Mouse (Mus musculus): ENCODE results near the gene Gal3st2b. TPM values are rescaled to one million over a fixed set of nuclear protein-coding genes. Genes with fewer than 3 reads are reported as not detected.

Gene Gal3st2b
- not detected for polyA plus RNA-seq (2014; fragmentation: Illumina TruSeq; extraction: RNeasy Lipid Tissue Mini Kit (QIAGEN cat#74804); ENCODE audit: low read depth, low replicate concordance)

DNA sequence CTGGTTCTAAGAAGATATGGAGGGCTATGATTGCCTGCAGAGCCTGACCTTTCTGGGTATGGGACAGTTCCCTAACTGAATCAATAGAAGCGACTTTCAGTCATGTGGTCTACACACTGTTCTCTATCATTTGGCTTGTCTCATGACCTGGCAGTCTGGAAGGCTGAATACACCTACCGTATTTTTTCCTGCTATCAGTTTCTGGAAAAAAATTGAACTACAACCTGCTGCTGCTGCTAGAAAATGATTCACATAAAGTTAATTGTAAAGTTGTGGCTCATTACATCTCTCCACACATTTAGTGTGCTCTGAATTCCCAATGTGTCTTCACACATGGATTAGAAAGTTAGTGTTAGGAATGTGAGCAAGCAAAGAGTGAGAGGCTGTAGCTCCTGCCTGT is at the start of gene Gal3st2b:
Gal3st2b (plus strand) TSS at position 301 of the 400 bp plus-strand sequence.

DNA sequence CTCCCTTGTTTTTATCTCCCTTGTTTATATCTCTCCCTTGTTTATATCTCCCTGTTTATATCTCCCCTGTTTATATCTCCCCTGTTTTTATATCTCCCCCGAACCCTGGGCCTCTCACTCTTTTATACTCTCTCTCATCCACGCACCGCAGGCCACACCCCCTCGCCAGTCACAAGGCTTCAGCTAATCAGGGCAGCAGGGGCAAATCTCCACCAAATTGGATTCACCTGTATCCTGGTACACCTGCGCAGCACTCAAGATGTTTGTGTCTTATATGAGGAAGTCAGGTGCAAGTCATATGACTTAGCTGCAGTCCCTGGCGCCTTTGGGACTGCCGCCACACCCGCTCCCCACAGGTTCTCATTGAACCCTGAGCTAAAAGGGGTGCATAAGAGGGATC is 72.1 kb downstream of the Gal3st2b start, which contains the start of gene Gal3st2c:
Gal3st2c (plus strand) TSS at position 301 of the 400 bp plus-strand sequence.

Other genes starting within 250 kb of the Gal3st2b start
- 0.82 TPM for gene Bok, start 232.7 kb upstream of the Gal3st2b start, polyA plus RNA-seq (2014; fragmentation: Illumina TruSeq; extraction: RNeasy Lipid Tissue Mini Kit (QIAGEN cat#74804); ENCODE audit: low read depth, low replicate concordance)
- 54.8 TPM for gene Atg4b, start 166.8 kb upstream of the Gal3st2b start, polyA plus RNA-seq (2014; fragmentation: Illumina TruSeq; extraction: RNeasy Lipid Tissue Mini Kit (QIAGEN cat#74804); ENCODE audit: low read depth, low replicate concordance)
- 7.8 TPM for gene Thap4, start 163.4 kb upstream of the Gal3st2b start, polyA plus RNA-seq (2014; fragmentation: Illumina TruSeq; extraction: RNeasy Lipid Tissue Mini Kit (QIAGEN cat#74804); ENCODE audit: low read depth, low replicate concordance)
- 41.7 TPM for gene Dtymk, start 116.4 kb upstream of the Gal3st2b start, polyA plus RNA-seq (2014; fragmentation: Illumina TruSeq; extraction: RNeasy Lipid Tissue Mini Kit (QIAGEN cat#74804); ENCODE audit: low read depth, low replicate concordance)
- 12.3 TPM for gene Ing5, start 114.3 kb upstream of the Gal3st2b start, polyA plus RNA-seq (2014; fragmentation: Illumina TruSeq; extraction: RNeasy Lipid Tissue Mini Kit (QIAGEN cat#74804); ENCODE audit: low read depth, low replicate concordance)
- gene D2hgdh, start 93.4 kb upstream of the Gal3st2b start, polyA plus RNA-seq (2014; fragmentation: Illumina TruSeq; extraction: RNeasy Lipid Tissue Mini Kit (QIAGEN cat#74804); ENCODE audit: low read depth, low replicate concordance) = 36.9 TPM
- not detected for gene Gal3st2, start 57.0 kb upstream of the Gal3st2b start, polyA plus RNA-seq (2014; fragmentation: Illumina TruSeq; extraction: RNeasy Lipid Tissue Mini Kit (QIAGEN cat#74804); ENCODE audit: low read depth, low replicate concordance)
- not detected for gene Gal3st2c, start 72.2 kb downstream of the Gal3st2b start, polyA plus RNA-seq (2014; fragmentation: Illumina TruSeq; extraction: RNeasy Lipid Tissue Mini Kit (QIAGEN cat#74804); ENCODE audit: low read depth, low replicate concordance)
- not detected for gene Neu4, start 102.1 kb downstream of the Gal3st2b start, polyA plus RNA-seq (2014; fragmentation: Illumina TruSeq; extraction: RNeasy Lipid Tissue Mini Kit (QIAGEN cat#74804); ENCODE audit: low read depth, low replicate concordance)
- not detected for gene Pdcd1, start 134.2 kb downstream of the Gal3st2b start, polyA plus RNA-seq (2014; fragmentation: Illumina TruSeq; extraction: RNeasy Lipid Tissue Mini Kit (QIAGEN cat#74804); ENCODE audit: low read depth, low replicate concordance)